Comparison of ENCODE assay signal across 8 mouse cellular contexts in the genomic region with DNA sequence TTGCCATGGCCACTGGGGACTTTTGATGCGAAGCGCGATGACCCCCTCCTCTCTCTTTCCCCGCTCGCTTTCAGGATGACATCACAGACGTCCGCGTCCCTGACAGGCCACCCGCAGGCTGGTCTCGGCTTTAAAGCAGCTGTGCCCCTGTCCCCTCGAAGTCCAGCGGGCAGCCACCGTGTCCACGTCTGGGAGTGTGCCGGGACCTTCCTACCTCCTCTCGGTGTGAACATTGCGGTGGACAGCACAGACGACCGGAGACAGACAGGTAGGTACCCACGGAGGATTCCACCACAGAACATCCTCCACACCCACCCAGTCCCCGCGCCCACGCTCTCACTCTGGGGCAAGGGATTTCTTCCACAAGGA. TPM values are rescaled to one million over a fixed set of nuclear protein-coding genes. Genes with fewer than 3 reads are reported as not detected.
DNase-seq lines count a peak whose midpoint lies in the region; ATAC-seq and TF ChIP-seq lines count a peak whose summit lies in the region.

No protein-coding gene starts in this region.

- H3K4me1 ChIP-seq in cortical plate, adult 2 months (ENCODE audit: control insufficient read depth, insufficient read depth, low read length): peaks cover 2% of the 10 kb centered on the region; the same call in 1 of the 2 replicates
- H3K4me1 ChIP-seq in limb, embryonic 14.5 days (ENCODE audit: control insufficient read depth, insufficient read depth, low read length): peaks cover 9% of the 10 kb centered on the region
- H3K4me1 ChIP-seq in small intestine, adult 2 months (ENCODE audit: control insufficient read depth, insufficient read depth, insufficient read length, low read length): peaks cover 6% of the 10 kb centered on the region

- 3% methylated on average over 20 of the region's 23 CpGs for WGBS in limb, embryonic 14.5 days
- WGBS in small intestine, adult 2 months: 1% methylated on average over 23 of the region's 23 CpGs

- TF ChIP-seq POLR2A in cortical plate, adult 2 months (IDR thresholded peaks at IDR 0.05; ENCODE audit: extremely low read depth, insufficient read depth, low read length): no peak
- no peak for TF ChIP-seq POLR2A in limb, embryonic 14.5 days (IDR thresholded peaks at IDR 0.05; ENCODE audit: borderline replicate concordance, extremely low read depth, insufficient read depth, insufficient read length)
- TF ChIP-seq POLR2A in small intestine, adult 2 months (IDR thresholded peaks at IDR 0.05; ENCODE audit: low read depth, low read length): no peak

- peak; percentile 63 to 69 for DNase-seq in layer of hippocampus, adult 18-20 months (ENCODE audit: low spot score in 2 of 2)
- no peak for DNase-seq in layer of hippocampus, adult 9-10 months (ENCODE audit: low spot score)
- peak; percentile 55 for DNase-seq in forelimb bud, embryonic 11.5 days (ENCODE audit: low read depth, low spot score)
- DNase-seq in limb, embryonic 14.5 days (ENCODE audit: low spot score): no peak
- no peak for DNase-seq in ovary, postnatal 10 days (ENCODE audit: low spot score)

- H3K4me2 ChIP-seq in limb, embryonic 14.5 days (replicated peaks; ENCODE audit: low read depth, low read length, severe bottlenecking): peak overlapping the region; percentile 52

- ATAC-seq in limb, embryonic 14.5 days (ENCODE audit: low FRiP score, low read depth): no peak
- ATAC-seq in activated CD4-positive, CD25-positive, alpha-beta regulatory T cell, adult 4 months: no peak

- no peaks in the 10 kb centered on the region for H3K9me3 ChIP-seq in limb, embryonic 14.5 days (ENCODE audit: control insufficient read depth, low read length)

- peak overlapping the region; percentile 50 for H3K4me3 ChIP-seq in cortical plate, adult 2 months (ENCODE audit: insufficient read depth, low read length)
- H3K4me3 ChIP-seq in limb, embryonic 14.5 days (replicated peaks; ENCODE audit: low read length): peak overlapping the region; percentile 25
- H3K4me3 ChIP-seq in small intestine, adult 2 months (ENCODE audit: low read depth, low read length): 0 out of 2 replicates have a peak overlapping the region, but pooled peaks have one; percentile 10

- H3K27me3 ChIP-seq in limb, embryonic 14.5 days (ENCODE audit: control insufficient read depth, insufficient read depth, low read length): peaks cover 32% of the 10 kb centered on the region
- H3K27me3 ChIP-seq in small intestine, adult 2 months (ENCODE audit: control insufficient read depth, insufficient read depth, low read length): peaks cover 21% of the 10 kb centered on the region

- no peak for TF ChIP-seq CTCF in cortical plate, adult 2 months (IDR thresholded peaks at IDR 0.05; ENCODE audit: extremely low read depth, insufficient read depth, low read length)
- no peak for TF ChIP-seq CTCF in small intestine, adult 2 months (IDR thresholded peaks at IDR 0.05; ENCODE audit: extremely low read depth, insufficient read length, insufficient replicate concordance, low read depth, low read length)

- peak overlapping the region; percentile 45; the same call in 1 of the 2 replicates for H3K27ac ChIP-seq in cortical plate, adult 2 months (ENCODE audit: insufficient read depth, low read length)
- H3K27ac ChIP-seq in limb, embryonic 14.5 days (replicated peaks; ENCODE audit: low read depth, low read length): no peak overlapping the region
- no peak overlapping the region for H3K27ac ChIP-seq in small intestine, adult 2 months (ENCODE audit: insufficient read depth, low read depth, low read length)

- no peak overlapping the region for H3K9ac ChIP-seq in limb, embryonic 14.5 days (ENCODE audit: low read depth, low read length, severe bottlenecking)

- no peaks in the 10 kb centered on the region for H3K36me3 ChIP-seq in limb, embryonic 14.5 days (ENCODE audit: control insufficient read depth, insufficient read depth, low read length)
- H3K36me3 ChIP-seq in small intestine, adult 2 months (ENCODE audit: control insufficient read depth, insufficient read depth, low read length): no peaks in the 10 kb centered on the region

RNA-seq across cellular contexts. Expression of a gene that starts 13.2 kb away (rescaled TPM):
- 10 to 100 TPM; 21.5 to 24.1 TPM for total RNA-seq in layer of hippocampus, adult 18-20 months (2021)
- polyA plus RNA-seq in cortical plate, adult 2 months (2012; rRNA removed): 21.8 and 22.7 TPM in 2 replicates
- polyA plus RNA-seq in limb, embryonic 14.5 days (2012; rRNA removed): 26.1 and 29.2 TPM in 2 replicates
- 33.8 and 34.1 TPM in 2 replicates for polyA plus RNA-seq in limb, embryonic 14.5 days (2014; fragmentation: Nextera tagmentation; extraction: Ambion mirVana)
- 7.7 and 8.7 TPM in 2 replicates for polyA plus RNA-seq in small intestine, adult 2 months (2012; rRNA removed)
- 10 to 100 TPM; 22.0 to 25.4 TPM for polyA plus RNA-seq in activated CD4-positive, CD25-positive, alpha-beta regulatory T cell, adult 4 months (2017; shearing (Covaris generic))

RNA-seq across cellular contexts. Expression of a gene that starts 30.8 kb away (rescaled TPM):
- total RNA-seq in layer of hippocampus, adult 18-20 months (2021): under 1 TPM; 0.68 to 0.69 TPM
- 2.4 and 2.9 TPM in 2 replicates for polyA plus RNA-seq in cortical plate, adult 2 months (2012; rRNA removed)
- polyA plus RNA-seq in limb, embryonic 14.5 days (2012; rRNA removed): 2.0 and 2.5 TPM in 2 replicates
- polyA plus RNA-seq in limb, embryonic 14.5 days (2014; fragmentation: Nextera tagmentation; extraction: Ambion mirVana): 1.5 and 1.6 TPM in 2 replicates
- 22.3 and 23.8 TPM in 2 replicates for polyA plus RNA-seq in small intestine, adult 2 months (2012; rRNA removed)
- polyA plus RNA-seq in activated CD4-positive, CD25-positive, alpha-beta regulatory T cell, adult 4 months (2017; shearing (Covaris generic)): 100 to 1,000 TPM; 113 to 119 TPM

RNA-seq across cellular contexts. Expression of a gene that starts 35.4 kb away (rescaled TPM):
- total RNA-seq in layer of hippocampus, adult 18-20 months (2021): 1 to 10 TPM; 6.3 to 7.6 TPM
- polyA plus RNA-seq in cortical plate, adult 2 months (2012; rRNA removed): 6.1 and 6.3 TPM in 2 replicates
- 18.6 and 24.3 TPM in 2 replicates for polyA plus RNA-seq in limb, embryonic 14.5 days (2012; rRNA removed)
- 15.6 and 19.4 TPM in 2 replicates for polyA plus RNA-seq in limb, embryonic 14.5 days (2014; fragmentation: Nextera tagmentation; extraction: Ambion mirVana)
- 7.5 and 10.2 TPM in 2 replicates for polyA plus RNA-seq in small intestine, adult 2 months (2012; rRNA removed)
- 10 to 100 TPM; 15.7 to 18.8 TPM for polyA plus RNA-seq in activated CD4-positive, CD25-positive, alpha-beta regulatory T cell, adult 4 months (2017; shearing (Covaris generic))

Comparison
In these comparisons a context has a peak if more than half of its experiments do, and no peak if none do; other contexts are left out.
1. DNase-seq: peak in layer of hippocampus, adult 18-20 months (2 of 2) and forelimb bud, embryonic 11.5 days (single experiment); none in layer of hippocampus, adult 9-10 months (single experiment), limb, embryonic 14.5 days (single experiment) and ovary, postnatal 10 days (single experiment).
2. Peak in every context shown above with its lines, with median percentiles within 50 percentile points of each other: H3K4me3 ChIP-seq.